Mouse (Mus musculus) kidney, adult 8-10 months (tissue): ENCODE data around the gene Arid5b.

ENCODE experiments used
- DNase-seq, 2 experiments: peaks; one replicate each; pipeline ENCODE4 v3.0.0; 2022

The Arid5b gene

GRCm38 (mm10) chr10:68268629-68269028 lies 9.9 kb downstream of the Arid5b start:
- peak; percentile 79 to 83 for DNase-seq

DNA sequence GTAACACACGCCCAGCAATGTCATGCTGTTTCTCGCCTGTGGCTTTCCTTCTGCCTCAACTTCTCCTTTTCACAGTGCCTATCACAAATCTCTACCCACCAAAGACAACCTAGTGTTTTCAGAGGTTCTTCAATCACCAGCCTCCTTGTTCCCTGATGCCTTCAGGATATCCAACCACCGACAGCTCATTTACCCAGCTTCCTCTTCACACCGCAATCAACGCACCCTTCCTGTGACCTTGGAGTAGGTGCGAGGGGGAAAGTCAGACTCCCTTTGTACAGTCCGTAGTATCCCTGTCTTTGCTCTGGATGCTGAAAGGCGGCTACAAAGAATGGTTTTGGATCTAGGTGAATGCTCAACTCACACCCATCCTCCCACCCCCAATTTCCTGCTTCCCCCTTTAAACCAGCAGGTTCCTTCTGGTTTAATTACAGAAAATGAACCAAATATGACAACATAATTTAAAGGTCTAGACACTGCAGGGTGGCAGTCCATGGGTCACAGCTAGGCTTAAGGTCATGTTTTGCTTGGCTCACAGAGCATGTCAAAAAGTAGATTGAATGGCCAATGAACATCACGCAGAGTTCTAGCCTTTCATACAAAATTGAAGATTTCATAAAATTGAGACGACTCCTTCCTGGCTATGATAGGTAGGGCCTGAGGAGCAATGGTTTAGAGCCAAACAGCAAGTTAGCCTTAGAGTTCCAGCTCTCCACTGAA lies 14.4 kb downstream of the Arid5b start:
- peak in 1 of 2 experiments; percentile 52 for DNase-seq

DNA sequence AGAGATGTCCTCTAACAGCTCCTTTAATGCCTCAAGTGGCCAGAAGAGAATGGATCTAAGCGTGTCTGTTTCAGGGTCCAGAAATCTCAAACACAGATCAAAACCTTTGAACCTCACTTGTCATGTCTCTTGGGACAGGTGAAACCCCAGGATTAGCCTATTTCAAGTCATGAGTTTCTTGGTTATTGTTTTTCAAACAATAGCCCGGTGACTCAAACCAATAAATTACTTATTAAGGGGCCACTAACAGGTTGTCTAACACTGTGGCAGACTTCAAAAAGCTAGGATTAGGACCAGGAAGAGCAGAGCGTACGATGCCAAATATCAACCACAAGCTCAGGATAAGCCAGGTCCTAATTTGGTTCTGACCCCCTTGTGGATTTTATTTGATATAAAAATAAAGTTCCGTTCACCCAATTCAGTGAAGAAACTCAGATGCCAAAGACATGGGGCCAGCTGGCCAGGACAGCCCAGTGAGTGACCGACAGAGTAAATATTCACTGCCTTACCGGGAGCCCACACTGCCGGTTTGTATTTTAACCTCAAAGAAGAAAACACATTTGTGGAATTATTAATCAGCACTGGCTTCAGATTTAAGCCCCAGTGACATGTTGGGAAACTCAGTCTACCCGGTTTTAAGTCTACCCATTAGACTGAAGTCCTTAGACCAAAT lies 15.1 kb downstream of the Arid5b start:
- DNase-seq: peak; percentile 73 to 79

- peak in 1 of 2 experiments; percentile 19 for DNase-seq
Measured at GRCm38 (mm10) chr10:68259601-68260000, 18.9 kb downstream of the Arid5b start.

DNA sequence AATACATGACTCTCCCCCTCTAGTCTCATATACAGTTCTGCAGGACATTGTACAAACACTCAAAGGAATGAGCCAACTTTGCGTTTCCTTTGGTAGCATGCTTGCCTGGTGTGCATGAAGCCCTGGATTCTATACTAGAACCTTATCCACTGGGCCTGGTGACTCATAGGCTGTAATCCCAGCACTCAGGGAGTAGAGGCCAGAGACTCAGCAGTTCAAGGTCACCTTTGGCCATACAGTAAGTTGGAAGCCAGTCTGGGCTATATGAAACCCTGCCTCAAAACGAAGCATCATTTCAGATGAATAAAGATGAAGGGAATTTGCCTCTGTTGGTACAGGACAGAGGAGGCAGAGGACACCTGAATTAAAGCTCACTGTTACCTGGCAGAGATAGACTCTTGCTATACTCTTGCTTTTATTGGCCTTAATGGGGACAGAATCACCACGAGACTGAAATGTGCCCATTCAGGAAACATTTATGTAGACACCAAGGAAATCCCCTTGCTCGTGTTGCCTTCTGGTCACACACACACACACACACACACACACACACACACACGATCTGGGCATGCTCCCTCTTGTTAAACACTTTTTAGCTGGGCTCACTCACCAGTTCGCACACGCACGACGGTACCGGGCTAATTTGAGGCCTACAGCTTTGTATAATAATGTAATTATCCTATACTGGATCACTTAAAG lies 21.0 kb downstream of the Arid5b start:
- DNase-seq: no peak

DNA sequence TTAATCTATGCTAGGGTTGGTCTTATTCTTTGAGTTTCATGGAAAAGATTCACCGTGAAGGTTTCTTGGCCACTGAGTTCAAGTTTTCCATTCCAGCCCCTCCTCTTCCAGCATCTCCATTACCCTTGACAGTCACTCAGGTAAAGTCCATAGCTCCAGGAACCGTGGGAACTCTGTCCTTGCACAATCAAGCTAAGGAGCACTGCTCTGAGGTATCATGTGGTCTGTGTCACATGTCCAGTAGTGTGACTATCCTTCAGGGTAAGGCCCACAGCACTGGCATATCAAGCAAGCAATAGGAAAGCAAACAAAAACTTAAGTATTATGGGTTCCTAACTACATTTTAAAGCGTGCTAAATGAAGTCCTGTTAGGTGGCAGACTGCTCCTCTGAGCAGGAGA lies 22.4 kb downstream of the Arid5b start:
- no peak for DNase-seq

DNA sequence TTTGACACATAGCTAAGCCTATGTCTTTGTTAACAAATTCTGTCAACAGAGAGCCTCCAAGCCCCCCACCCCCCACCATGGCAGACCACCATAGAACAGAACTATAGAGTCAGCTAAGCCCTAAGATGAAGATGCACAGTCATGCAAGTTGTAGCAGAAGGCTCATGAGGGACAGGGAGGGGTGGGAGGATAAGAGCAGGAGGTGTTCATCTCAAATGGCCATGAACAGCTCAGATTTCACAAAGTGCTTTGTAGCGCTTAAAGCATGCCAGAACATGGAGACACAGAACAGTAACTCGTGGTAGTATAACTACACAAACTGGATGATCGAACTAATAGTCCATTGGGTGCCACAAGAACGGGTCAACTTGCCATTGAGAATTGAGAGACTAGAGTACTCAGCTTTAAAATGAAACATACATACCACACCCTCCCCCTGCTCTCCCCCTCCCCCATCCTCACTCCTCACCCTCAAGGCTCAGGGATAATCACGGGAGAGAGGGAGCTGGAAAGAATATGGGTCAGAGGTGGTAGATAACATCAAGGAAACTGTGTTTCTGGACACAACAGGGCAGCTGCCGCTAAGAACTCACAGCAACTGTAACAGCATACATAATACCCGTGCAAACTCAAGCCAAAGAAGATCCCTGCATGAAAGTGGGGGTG lies 25.0 kb downstream of the Arid5b start:
- no peak for DNase-seq

DNA sequence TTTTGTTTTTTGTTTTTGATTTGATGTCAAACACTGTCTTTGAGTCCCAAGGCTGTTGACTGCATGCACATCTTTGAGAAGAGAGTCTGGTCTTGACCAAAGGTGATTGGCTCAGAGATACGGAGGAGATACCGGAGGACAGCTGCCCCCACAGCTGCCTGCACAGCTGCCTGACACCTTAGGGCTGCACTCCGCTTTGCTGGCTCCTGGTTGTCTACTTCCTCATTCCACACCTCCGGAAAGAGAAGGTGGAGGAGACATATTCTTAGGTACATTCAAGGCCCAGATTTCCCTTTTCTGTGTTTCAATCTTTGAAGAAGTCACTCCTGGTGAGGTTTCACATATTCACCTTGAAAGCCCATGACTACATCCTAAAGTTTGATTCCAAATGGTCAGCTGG lies 25.9 kb downstream of the Arid5b start:
- DNase-seq: no peak

DNA sequence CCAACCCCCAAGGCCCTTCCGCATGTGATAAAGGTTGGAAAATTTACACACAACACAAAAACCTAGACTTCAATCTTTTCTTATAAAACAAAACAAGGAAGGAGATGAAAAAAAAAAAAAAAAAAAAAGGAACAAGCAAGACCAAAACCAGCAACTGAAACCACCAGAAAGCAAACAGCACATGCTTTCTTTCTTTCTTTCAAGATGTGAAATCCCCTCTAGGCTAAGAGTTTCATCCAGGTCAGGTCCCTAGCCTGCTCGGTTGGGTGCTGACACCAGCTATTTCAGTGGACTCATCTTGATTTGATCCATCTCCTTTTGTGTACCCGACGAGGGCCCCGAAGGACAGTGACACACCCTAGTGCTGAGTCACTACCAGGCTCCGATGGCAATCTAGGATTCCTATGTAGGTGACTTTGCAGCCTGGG lies 29.2 kb downstream of the Arid5b start:
- DNase-seq: peak in 1 of 2 experiments; percentile 39

DNA sequence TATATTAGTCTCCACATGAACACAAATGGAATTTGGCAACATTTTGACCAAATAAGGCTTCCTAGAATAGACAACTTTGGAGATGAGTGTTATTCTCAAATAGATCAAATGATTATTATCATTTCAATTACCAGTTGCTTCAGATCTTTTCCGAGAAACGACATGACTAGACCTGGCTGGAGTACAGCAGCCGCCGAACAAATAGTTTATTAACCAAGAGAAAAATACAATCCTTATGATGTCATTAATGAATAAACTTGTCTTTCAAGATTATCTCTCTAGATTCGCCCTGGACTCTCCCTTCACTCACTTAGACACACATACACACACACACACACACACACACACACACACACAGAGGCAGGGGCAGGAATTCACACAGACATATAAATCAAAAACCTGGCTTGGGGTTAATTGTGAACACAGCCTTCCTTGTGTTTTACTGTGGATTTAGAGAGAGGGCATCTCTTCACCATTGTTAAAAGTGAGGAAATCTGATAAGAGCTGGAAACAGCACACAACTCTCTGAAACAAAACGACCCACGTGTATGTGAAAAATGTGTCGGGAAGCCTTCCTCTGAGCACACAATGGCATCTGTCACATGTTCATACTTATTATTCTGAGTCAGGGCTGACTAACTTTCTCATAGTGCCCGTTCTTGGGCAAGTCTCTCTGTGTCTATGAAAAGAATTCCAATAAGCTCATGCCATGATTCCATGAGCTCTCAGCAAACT lies 30.1 kb downstream of the Arid5b start:
- no peak for DNase-seq

- no peak for DNase-seq
Measured at GRCm38 (mm10) chr10:68247490-68248280, 30.9 kb downstream of the Arid5b start.

DNA sequence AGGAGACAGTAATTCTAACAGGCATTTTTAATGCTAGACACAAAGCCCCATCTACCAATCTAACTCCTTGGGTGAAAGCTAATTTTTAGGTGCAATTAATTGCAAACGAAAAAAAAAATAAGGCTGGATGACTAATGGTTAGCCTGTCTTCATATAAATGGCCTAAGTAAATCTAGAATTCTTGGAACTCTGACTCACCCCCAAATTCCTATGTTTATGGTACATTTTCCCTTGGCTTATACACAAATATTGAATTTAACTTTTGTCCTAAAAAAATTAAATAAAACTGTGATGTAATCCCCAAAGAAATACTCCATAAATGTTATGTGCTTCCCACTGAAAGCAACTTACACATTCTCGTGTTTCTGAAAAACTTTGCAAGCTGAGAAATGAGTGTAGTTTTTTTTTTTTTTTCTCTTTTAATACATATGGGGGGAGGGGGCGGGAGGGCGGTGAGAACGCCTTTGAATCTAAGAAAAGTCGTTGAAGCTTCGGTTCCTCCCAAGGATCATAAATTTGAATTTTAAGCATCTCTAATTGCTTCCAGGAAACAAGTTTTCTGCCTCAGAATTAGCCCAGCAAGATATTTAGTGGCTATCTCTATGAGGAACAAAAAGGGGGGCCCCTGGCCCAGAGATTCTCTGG lies 31.8 kb downstream of the Arid5b start:
- DNase-seq: no peak

DNA sequence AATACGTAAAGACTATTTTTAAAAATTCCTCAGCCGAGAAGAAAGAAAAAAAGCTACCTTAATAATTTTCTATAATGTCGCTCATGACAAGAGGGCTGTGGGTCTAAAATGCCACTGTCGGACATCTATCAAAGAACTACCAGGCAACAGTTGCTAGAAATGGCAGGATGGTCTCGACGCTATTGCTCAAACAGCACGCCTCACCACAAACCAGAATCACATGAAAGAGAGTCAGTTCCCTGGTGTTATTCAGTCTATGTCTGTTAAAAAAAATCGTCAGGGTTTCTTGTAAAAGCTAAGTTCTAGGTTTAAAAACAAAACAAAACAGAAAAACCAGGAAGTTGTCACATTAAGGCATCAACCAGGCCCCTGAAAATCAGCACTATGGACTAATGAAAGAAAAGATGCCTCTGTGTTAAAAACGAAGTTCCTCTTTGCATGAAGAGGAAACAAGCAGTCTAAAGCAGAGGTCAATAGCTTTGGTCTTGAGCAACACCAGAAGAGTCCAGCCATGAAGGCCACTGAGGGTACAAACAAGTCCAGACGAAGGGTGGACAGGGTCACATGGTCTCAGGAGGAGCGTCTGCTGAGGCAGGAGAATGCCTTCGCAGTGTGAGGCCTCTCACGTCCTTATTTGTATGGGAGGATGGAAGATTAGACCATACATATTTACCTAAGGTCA lies 37.6 kb downstream of the Arid5b start:
- no peak for DNase-seq

GRCm38 (mm10) chr10:68240094-68240803 lies 38.3 kb downstream of the Arid5b start:
- no peak for DNase-seq

- no peak for DNase-seq
Measured at GRCm38 (mm10) chr10:68239426-68240070, 39.0 kb downstream of the Arid5b start.

GRCm38 (mm10) chr10:68238707-68239425 lies 39.7 kb downstream of the Arid5b start:
- DNase-seq: no peak

DNA sequence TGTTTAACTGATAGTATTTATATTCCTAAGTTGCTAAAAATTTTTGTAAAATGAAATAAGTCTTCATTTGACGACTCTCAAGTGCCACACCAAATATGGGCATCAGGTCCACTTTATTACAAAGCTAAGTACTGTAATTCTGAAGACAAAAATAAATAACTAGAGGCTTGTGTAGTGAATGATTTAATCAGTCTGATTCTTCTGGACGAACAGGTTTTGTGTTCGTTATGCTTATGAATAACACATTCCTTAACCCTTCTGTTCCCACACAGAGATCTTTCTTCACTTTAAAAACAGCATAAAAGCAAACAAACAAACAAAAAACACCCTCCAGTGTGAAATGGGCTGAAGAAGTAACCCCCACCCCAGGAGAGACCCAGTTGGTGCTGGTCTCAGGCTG lies 40.4 kb downstream of the Arid5b start:
- no peak for DNase-seq

GRCm38 (mm10) chr10:68236956-68237455 lies 41.5 kb downstream of the Arid5b start:
- no peak for DNase-seq
